Mouse (Mus musculus) small intestine, adult 2 months (tissue): ENCODE results near the gene Snd1.

ENCODE experiments used
- CTCF ChIP-seq: fragments of 200-500 bp; IDR thresholded peaks from 2 replicates; pipeline ENCODE4 v1.5.1; 2012; ENCODE audit warnings: low read depth, mild to moderate bottlenecking, control low read depth, inconsistent platforms, low read length, moderate library complexity, mixed read lengths; ENCODE audit not compliant: insufficient replicate concordance, insufficient read length; ENCODE audit errors: extremely low read depth
- POLR2A ChIP-seq: fragments of 200-500 bp; IDR thresholded peaks from 2 replicates; pipeline ENCODE4 v1.6.1; 2012; ENCODE audit warnings: low read depth, mild to moderate bottlenecking, control low read depth, inconsistent platforms, low read length, moderate library complexity

DNA sequence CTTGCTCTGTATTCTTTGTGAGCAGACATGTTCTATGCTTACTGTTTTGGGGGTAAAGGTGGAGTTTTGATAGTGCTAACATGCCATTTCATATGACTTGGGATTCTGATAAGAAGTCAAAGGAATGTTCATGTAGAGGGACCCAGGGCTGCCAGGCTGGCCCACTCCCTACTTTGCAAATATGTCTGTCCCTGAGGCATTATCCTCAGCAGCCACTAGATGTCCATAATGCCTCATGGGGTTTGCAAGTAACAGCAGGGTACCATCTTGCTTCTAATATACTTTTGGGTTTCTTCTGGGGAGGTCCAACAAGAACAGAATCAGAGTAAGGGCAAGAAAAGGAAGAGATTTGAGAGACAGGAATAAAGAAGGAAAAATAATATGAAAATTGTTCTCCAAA is 361.7 kb downstream of the Snd1 start:
- peak; percentile 18; the same call in 1 of the 2 replicates for TF ChIP-seq CTCF
- no peak for TF ChIP-seq POLR2A
